Mouse (Mus musculus) C2C12 (cell line): ENCODE measurements around the gene Dnaaf5.

Experiments used
- CEBPB ChIP-seq: IDR thresholded peaks from one replicate; pipeline ENCODE4 v1.6.1; 2011; ENCODE audit warnings: low read depth, mild to moderate bottlenecking, control low read depth, moderate library complexity
- CTCF ChIP-seq: IDR thresholded peaks from one replicate; pipeline ENCODE4 v1.5.1; 2011; ENCODE audit not compliant: control insufficient read depth, insufficient read depth, insufficient read length
- MYOG ChIP-seq: IDR thresholded peaks from one replicate; pipeline ENCODE4 v1.6.1; 2011; ENCODE audit not compliant: control insufficient read depth, insufficient read length; ENCODE audit errors: extremely low read depth

DNA sequence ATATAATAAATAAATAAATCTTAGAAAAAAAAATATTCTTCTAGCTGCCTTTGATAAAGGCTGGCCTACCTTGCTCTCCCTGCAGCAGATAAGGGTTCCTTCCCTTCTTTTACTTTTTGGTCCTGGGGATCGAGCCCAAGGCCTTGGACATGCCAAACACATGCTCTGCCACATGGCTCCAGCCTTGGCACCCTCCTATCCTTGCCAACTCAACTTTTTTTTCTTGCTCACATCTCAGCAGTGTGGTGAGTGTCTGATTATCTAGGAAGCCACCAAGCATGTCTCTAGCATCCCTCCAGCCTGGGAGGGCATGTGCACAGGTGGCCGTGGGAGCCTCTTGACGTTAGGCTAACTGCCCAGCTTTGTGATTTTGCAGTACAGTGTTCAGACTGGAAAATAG lies 78.3 kb downstream of the Dnaaf5 start:
- no peak for TF ChIP-seq CTCF
- no peak for TF ChIP-seq CEBPB
- no peak for TF ChIP-seq MYOG
